Mouse (Mus musculus) neural tube, postnatal 0 days (tissue): Measurements from ENCODE around the gene Hook2. TPM values are rescaled to one million over a fixed set of nuclear protein-coding genes. Genes with fewer than 3 reads are reported as not detected.

Experiments
- polyA plus RNA-seq: library from polyadenylated mRNA; unstranded; fragments of >200 nt; fragmentation: Nextera tagmentation; extraction: Ambion mirVana; gene quantifications from 2 replicates; pipeline ENCODE4 v1.2.1, GENCODE M21; 2015

Gene Hook2
- polyA plus RNA-seq, result 24.5 and 30.2 TPM in 2 replicates

DNA sequence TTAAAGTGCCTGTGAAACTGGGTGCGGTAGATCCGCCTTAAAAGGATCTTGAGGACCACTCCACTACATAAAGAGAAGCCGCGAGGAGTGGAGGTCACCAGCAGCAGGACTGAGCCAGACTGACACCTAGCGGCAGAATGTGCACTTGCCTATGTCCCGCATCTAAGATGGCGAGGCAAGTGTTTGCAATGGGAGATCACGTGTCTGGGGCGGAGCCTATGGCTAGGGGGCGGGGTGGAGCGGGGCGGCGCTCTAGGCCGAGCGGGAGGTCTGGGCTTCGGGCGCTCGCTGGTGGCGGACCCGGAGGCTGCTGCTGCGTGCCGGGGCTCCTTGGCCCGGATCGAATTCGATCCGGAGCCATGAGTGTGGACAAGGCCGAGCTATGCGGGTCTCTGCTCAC is at the start of gene Hook2:
Gene Hook2 (plus strand): TSS at position 255 of the 400 bp plus-strand sequence.

DNA sequence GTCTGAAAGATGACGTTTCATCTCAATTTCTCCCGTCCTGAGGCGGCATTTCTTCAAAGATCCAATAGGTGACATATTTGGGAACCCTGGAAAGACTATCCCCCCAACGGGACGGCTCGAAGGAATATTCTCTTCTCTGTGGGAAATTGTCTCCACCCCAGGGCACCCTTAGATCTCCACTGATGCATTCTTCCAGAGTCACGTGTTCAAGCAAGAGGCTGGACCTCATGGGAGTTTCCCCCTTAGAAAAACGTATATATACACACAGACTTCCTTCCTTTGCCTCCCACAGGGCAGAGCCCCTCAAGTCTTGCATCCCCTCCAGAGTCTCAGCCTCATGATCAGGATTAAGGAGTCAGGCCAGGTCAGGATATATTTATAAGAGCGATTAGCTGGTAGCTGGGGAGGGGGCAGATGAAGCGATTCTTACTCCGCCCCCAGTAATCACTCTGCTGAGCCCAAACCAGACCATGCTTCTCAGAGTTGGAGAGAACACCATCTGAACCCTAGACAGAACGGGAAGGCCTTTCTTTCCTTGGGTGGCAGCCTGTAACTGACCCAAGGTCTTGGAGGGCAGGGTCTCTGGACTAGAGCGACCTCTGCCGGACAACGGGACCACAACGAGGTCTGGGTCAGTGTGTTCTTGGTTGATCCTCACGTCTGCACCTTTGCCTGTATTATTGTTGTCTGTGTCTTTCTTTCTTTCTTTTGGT is 43.7 kb upstream of the Hook2 start, which contains the start of gene Rtbdn:
Gene Rtbdn (plus strand): TSS at position 464 of the 713 bp plus-strand sequence.

DNA sequence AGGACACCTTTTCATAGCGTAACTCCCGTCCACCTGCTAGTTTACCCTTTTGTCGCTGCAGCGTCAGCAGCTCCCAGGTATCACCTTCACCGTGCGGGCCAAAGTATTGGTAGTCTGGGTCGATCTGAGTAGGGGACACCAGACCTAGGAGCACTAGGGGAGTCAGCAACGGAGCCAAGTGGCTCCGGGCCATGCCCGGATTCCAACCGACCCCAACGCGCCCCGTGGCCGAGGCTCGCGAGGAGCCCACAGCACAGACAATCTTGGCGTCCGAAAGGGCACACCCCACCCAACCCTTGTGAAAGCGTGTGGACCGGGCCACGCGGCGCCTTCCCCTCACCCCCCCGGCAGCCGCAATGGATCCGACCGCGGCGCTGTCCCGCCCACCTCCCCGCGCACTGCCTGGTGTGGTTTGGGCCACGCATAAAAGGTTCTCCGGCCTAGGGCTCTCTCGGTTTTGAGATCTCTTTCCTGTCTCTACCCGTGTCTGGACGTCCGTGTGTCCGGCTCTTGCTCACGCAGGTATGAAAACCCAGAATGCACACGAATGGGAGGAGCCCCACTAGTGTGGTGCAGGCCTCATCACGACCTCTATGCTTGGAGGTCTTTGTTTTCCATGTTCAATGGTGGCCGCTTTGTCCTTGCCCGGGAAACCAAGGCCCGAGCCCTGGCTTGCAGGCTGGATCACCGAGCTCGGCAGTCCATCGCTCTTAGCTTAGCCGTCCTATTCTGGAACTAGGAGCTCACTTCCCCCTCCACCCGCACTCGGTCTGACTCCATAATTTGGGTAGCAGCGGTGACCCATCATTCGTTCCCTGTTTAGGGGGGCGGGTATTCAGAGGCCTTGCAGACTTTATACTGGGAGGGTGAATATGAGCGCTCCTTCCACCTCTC is 20.9 kb upstream of the Hook2 start, which contains the start of the genes Gm49661, Prdx2 and Rnaseh2a:
Gene Gm49661 (minus strand): TSS at position 193 of the 894 bp plus-strand sequence.
Gene Prdx2 (plus strand): TSS at position 347 of the 894 bp plus-strand sequence.
Gene Rnaseh2a (minus strand): TSS at position 527 of the 894 bp plus-strand sequence.

DNA sequence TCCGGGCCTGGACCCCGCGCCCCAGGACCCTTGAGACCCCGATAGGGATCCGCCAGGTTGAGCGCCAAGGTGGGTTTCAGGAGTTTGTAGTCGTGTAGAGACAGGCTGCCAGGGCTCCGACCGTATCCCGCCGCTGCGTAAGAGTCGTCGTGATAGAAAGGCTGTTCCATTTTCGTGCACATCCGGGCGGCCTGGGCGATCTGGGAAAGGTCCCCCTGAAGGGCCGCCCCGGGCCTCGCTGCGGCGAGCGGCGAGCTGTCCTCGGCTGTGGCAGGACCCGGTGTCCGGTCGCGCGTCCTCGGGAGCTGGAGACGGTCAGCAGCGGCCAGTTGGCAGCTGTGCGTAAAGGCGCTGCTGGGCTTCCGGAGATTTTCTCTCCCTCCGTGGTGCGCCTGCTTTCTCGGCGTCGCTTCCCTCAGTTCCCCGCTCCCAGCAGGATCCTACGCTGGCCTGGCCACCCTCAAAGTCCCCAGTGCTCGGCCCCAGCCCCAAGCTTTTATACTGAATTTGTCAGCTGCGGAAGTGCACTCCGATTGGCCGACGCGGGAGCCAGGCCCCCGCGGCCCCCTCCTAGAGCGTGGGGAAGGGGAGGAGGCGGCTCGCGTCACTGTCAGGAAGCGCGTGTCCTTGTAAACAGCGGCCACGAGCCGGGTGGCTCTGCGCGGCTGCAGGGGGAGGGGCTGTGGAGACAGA is 12.0 kb upstream of the Hook2 start, which contains the start of gene Junb:
Gene Junb (minus strand): TSS at position 471 of the 693 bp plus-strand sequence.

DNA sequence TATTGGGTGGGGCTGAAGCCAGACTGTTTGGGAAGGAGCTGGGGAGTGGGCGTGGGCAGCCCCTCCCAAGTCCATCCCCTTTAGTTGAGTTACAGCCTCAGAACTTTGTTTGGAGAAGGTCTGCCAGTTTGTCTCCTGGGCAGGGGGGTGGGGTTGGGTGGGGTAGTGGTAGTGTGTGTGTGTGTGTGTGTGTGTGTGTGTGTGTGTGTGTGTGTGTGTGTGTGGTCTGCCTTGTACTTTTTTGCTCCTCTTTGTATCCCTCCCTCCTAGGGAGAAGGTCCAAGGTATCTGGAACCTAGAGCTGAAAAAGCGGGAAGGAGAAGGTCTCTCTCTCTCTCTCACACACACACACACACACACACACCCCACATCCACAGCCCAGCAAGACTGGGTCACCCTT is 24.0 kb downstream of the Hook2 start, which contains the start of gene Best2:
Gene Best2 (minus strand): TSS at position 101 of the 400 bp plus-strand sequence.

GRCm38 (mm10) chr8:85025098-85025932 is 34.9 kb downstream of the Hook2 start, which contains the start of gene Asna1:
TSS of gene Asna1 (minus strand) at chr8:85025281.

GRCm38 (mm10) chr8:85026670-85027515 is 36.5 kb downstream of the Hook2 start, which contains the start of gene Trir:
TSS of gene Trir (plus strand) at chr8:85026823.

GRCm38 (mm10) chr8:85036718-85037365 is 46.4 kb downstream of the Hook2 start, which contains the start of gene Tnpo2:
TSS of gene Tnpo2 (plus strand) at chr8:85036915.

Other genes with a start within 250 kb of the Hook2 start
- gene Nfix, start 190.3 kb upstream of the Hook2 start, polyA plus RNA-seq, result 72.8 and 75.0 TPM in 2 replicates
- 15.3 TPM in 2 replicates for gene Dand5, start 167.8 kb upstream of the Hook2 start, polyA plus RNA-seq
- 47.5 and 50.9 TPM in 2 replicates for gene Gadd45gip1, start 159.1 kb upstream of the Hook2 start, polyA plus RNA-seq
- gene Rad23a, start 149.9 kb upstream of the Hook2 start, polyA plus RNA-seq, result 96.2 and 103 TPM in 2 replicates
- gene Calr, start 143.7 kb upstream of the Hook2 start, polyA plus RNA-seq, result 450 and 531 TPM in 2 replicates
- gene Farsa, start 133.6 kb upstream of the Hook2 start, polyA plus RNA-seq, result 81.3 and 92.5 TPM in 2 replicates
- 57.4 and 59.5 TPM in 2 replicates for gene Syce2, start 118.5 kb upstream of the Hook2 start, polyA plus RNA-seq
- 39.3 and 46.9 TPM in 2 replicates for gene Gcdh, start 96.7 kb upstream of the Hook2 start, polyA plus RNA-seq
- 0.32 and 0.45 TPM in 2 replicates for gene Klf1, start 88.7 kb upstream of the Hook2 start, polyA plus RNA-seq
- gene Dnase2a, start 82.0 kb upstream of the Hook2 start, polyA plus RNA-seq, result 8.1 and 8.6 TPM in 2 replicates
- 66.1 and 78.5 TPM in 2 replicates for gene Mast1, start 53.2 kb upstream of the Hook2 start, polyA plus RNA-seq
- gene Rtbdn, start 43.6 kb upstream of the Hook2 start, polyA plus RNA-seq, result 3.0 and 4.9 TPM in 2 replicates
- not detected in 2 replicates for gene Gm49661, start 21.2 kb upstream of the Hook2 start, polyA plus RNA-seq
- gene Prdx2, start 21.0 kb upstream of the Hook2 start, polyA plus RNA-seq, result 803 and 820 TPM in 2 replicates
- 52.7 and 61.5 TPM in 2 replicates for gene Rnaseh2a, start 20.8 kb upstream of the Hook2 start, polyA plus RNA-seq
- 8.8 and 9.0 TPM in 2 replicates for gene Junb, start 11.9 kb upstream of the Hook2 start, polyA plus RNA-seq
- 0.19 TPM in 1 of 2 replicates, not detected in the other for gene Best2, start 23.9 kb downstream of the Hook2 start, polyA plus RNA-seq
- 139 and 141 TPM in 2 replicates for gene Asna1, start 34.7 kb downstream of the Hook2 start, polyA plus RNA-seq
- 157 and 167 TPM in 2 replicates for gene Trir, start 36.2 kb downstream of the Hook2 start, polyA plus RNA-seq
- gene Tnpo2, start 46.3 kb downstream of the Hook2 start, polyA plus RNA-seq, result 45.5 and 47.6 TPM in 2 replicates
- gene Fbxw9, start 69.5 kb downstream of the Hook2 start, polyA plus RNA-seq, result 66.7 and 79.1 TPM in 2 replicates
- gene Gm5741, start 77.4 kb downstream of the Hook2 start, polyA plus RNA-seq, result not detected in 2 replicates
- gene Dhps, start 81.2 kb downstream of the Hook2 start, polyA plus RNA-seq, result 131 and 132 TPM in 2 replicates
- 127 and 135 TPM in 2 replicates for gene Wdr83os, start 90.1 kb downstream of the Hook2 start, polyA plus RNA-seq
- gene Wdr83, start 90.7 kb downstream of the Hook2 start, polyA plus RNA-seq, result 34.8 and 42.5 TPM in 2 replicates
- gene Man2b1, start 92.7 kb downstream of the Hook2 start, polyA plus RNA-seq, result 20.5 and 24.7 TPM in 2 replicates
- 3.0 and 3.6 TPM in 2 replicates for gene Zfp791, start 132.5 kb downstream of the Hook2 start, polyA plus RNA-seq
- gene Cks1brt, start 161.3 kb downstream of the Hook2 start, polyA plus RNA-seq, result not detected in 2 replicates
- not detected in 2 replicates for gene Olfr371, start 235.4 kb downstream of the Hook2 start, polyA plus RNA-seq